Mouse (Mus musculus) ES-Bruce4 (cell line): ENCODE data around the gene Spef1.

Experiments used
- CTCF ChIP-seq: IDR thresholded peaks from one replicate; pipeline ENCODE4 v1.8.1; 2011; ENCODE audit warnings: low read depth, low read length
- EP300 ChIP-seq: IDR thresholded peaks from 2 replicates; pipeline ENCODE4 v1.6.1; 2011; ENCODE audit warnings: low read depth, low read length; ENCODE audit not compliant: insufficient read depth

DNA sequence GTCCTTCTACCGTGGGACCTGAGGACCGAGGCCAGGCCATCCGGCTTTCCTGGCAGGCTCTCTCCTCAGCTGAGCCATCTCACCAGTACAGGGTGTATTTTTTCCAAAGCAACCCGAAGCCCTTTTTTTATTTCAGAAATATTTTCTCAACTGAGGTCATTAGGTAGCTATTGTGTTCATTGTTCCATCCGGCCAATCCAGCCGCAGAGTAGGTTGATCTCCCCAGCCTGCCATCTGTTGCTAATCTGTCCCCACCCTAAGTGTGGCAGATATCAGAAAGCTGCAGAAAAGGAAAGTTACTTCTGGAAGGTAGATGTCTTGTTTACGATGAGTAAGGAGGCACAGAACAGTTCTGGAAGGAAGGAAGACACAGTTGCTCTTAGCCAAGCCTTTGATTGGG lies 26.7 kb upstream of the Spef1 start:
- TF ChIP-seq EP300, result no peak
- TF ChIP-seq CTCF, result no peak
